Mouse (Mus musculus) liver, embryonic 15.5 days (tissue): ENCODE results near the gene Zzef1. TPM values are rescaled to one million over a fixed set of nuclear protein-coding genes. Genes with fewer than 3 reads are reported as not detected.
A peak's percentile ranks its signal among the peaks of the same experiment; 100 is the strongest.

Source experiments
- ATAC-seq: fragments of 200-750 bp; cut with Nextera tagmentation; 2 replicates; pipeline ENCODE4 v1.8.0; 2017; ENCODE audit warnings: moderate number of reproducible peaks, mild to moderate bottlenecking, moderate library complexity; ENCODE audit not compliant: insufficient read depth
- H3K27ac ChIP-seq: fragments of 300-500 bp; sonication (generic); replicated peaks from 2 replicates; pipeline ENCODE4 v1.5.1; 2015; ENCODE audit warnings: mild to moderate bottlenecking, inconsistent platforms
- H3K27me3 ChIP-seq: fragments of 300-500 bp; sonication (generic); 2 replicates; pipeline ENCODE4 v1.6.1; 2015; ENCODE audit warnings: mild to moderate bottlenecking, inconsistent platforms
- H3K36me3 ChIP-seq: fragments of 300-500 bp; sonication (generic); replicated peaks from 2 replicates; pipeline ENCODE4 v1.6.1; 2015; ENCODE audit warnings: moderate library complexity, mild to moderate bottlenecking, inconsistent platforms
- H3K4me1 ChIP-seq: fragments of 300-500 bp; sonication (generic); replicated peaks from 2 replicates; pipeline ENCODE4 v1.6.1; 2015; ENCODE audit warnings: inconsistent platforms
- H3K4me2 ChIP-seq: fragments of 300-500 bp; sonication (generic); 2 replicates; pipeline ENCODE4 v1.6.1; 2015; ENCODE audit warnings: moderate library complexity, mild to moderate bottlenecking, inconsistent platforms
- H3K4me3 ChIP-seq: fragments of 300-500 bp; sonication (generic); replicated peaks from 2 replicates; pipeline ENCODE4 v1.5.1; 2015; ENCODE audit warnings: mild to moderate bottlenecking, inconsistent platforms
- H3K9ac ChIP-seq: fragments of 300-500 bp; sonication (generic); 2 replicates; pipeline ENCODE4 v1.6.1; 2015; ENCODE audit warnings: moderate library complexity, mild to moderate bottlenecking, inconsistent platforms
- H3K9me3 ChIP-seq: fragments of 300-500 bp; sonication (generic); replicated peaks from 2 replicates; pipeline ENCODE4 v1.6.1; 2016; ENCODE audit warnings: inconsistent platforms
- WGBS: fragments of 180-500 bp; shearing (Covaris S2); methylation state at CpG from one replicate; pipeline ENCODE4 v1.1.7; 2015; ENCODE audit warnings: mixed read lengths; ENCODE audit not compliant: insufficient replicate concordance; 5-methylcytosine and 5-hydroxymethylcytosine counted together
- polyA plus RNA-seq: library from polyadenylated mRNA; unstranded; fragments of >200 nt; fragmentation: Nextera tagmentation; extraction: Ambion mirVana; gene quantifications from 2 replicates; pipeline ENCODE4 v1.2.1, GENCODE M21; 2015

Gene Zzef1
- polyA plus RNA-seq, 1 experiment from 2014 or later = 3.7 TPM

DNA sequence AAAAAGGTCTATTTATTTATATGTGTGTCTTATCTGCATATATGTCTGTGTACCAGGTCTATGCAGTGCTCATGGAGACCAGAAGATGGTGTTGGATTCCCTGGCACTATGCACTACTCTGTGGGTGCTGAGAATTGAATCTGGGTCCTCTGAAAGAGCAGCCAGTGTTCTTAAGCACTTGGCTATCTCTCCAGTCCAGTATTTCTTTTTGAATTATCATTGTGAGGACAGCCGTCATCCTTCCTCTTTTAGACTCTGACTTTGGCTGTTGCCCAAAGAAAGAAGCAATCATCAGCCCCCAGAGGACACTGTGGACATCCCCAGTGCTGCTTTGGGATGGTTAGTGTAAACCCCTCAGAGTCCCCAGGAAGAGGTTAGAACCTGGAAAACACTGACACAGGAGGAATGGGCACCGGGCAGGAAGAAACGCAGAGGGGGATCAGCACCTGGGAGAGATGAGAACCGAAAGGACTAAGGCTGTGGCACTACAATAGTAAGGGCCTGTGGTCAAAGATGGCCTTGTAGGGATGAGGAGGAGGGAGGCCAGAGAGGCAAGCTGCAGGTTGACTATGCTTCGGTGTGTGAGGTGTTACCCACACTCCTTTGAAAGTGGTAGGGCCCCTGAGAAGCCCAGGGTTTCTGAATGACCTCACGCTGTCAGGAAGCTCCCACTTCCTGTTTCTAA lies 150.0 kb downstream of the Zzef1 start:
- no peak for ATAC-seq
- Histone ChIP-seq H3K4me1 (peaks cover 21% of the 10 kb centered on the region), H3K4me3 (no peak overlapping the region), H3K36me3 (no peaks in the 10 kb centered on the region), H3K9me3 (0 out of 2 replicates have a peak, but pooled peaks cover 3% of the 10 kb centered on the region), H3K27me3 (no peaks in the 10 kb centered on the region; the same call in 1 of the 2 replicates), H3K9ac (no peak overlapping the region), H3K4me2 (peak overlapping the region; percentile 27), H3K27ac (no peak overlapping the region)
- 7% methylated on average over 6 of the region's 6 CpGs for WGBS

DNA sequence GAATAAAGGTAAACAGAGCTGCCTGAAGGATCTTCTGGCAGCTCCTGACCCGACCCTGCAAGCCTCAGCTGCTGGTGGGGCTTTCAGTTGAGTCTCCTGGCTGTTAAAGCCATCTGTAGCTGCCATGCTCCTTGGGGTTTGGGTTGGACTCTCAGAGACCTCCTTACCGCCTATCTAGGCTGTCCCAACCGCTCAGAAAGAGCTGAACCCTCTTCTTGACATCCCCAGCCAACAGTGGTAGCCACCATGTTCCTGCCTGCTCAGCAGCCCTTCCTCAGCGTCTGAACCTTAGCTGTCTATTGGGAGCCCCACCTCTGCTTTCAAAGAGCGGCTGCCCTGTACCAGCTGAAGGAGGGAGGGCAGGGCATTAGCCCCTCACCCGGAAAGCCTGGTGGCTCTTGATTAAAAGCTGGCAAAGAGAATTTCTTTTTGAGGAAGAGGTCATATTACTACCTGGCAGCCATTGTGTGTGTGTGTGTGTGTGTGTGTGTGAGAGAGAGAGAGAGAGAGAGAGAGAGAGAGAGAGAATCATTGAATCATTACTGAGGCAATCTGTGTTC lies 150.6 kb downstream of the Zzef1 start:
- H3K27ac ChIP-seq = no peak overlapping the region
- peaks cover 21% of the 10 kb centered on the region for H3K4me1 ChIP-seq
- H3K27me3 ChIP-seq = no peaks in the 10 kb centered on the region; the same call in 1 of the 2 replicates
- H3K36me3 ChIP-seq = no peaks in the 10 kb centered on the region
- peak overlapping the region; percentile 27 for H3K4me2 ChIP-seq
- WGBS = 9% methylated on average over 6 of the region's 6 CpGs
- 0 out of 2 replicates have a peak, but pooled peaks cover 3% of the 10 kb centered on the region for H3K9me3 ChIP-seq
- no peak for ATAC-seq
- no peak overlapping the region for H3K9ac ChIP-seq
- H3K4me3 ChIP-seq = no peak overlapping the region

- Histone ChIP-seq H3K9me3 (0 out of 2 replicates have a peak, but pooled peaks cover 3% of the 10 kb centered on the region), H3K4me2 (no peak overlapping the region), H3K4me1 (peaks cover 26% of the 10 kb centered on the region), H3K27ac (no peak overlapping the region), H3K36me3 (no peaks in the 10 kb centered on the region), H3K9ac (no peak overlapping the region), H3K4me3 (no peak overlapping the region), H3K27me3 (no peaks in the 10 kb centered on the region; the same call in 1 of the 2 replicates)
- WGBS = 64% methylated on average over 11 of the region's 11 CpGs
- ATAC-seq = no peak
Measured at GRCm38 (mm10) chr11:72947840-72948239, 151.8 kb downstream of the Zzef1 start.

DNA sequence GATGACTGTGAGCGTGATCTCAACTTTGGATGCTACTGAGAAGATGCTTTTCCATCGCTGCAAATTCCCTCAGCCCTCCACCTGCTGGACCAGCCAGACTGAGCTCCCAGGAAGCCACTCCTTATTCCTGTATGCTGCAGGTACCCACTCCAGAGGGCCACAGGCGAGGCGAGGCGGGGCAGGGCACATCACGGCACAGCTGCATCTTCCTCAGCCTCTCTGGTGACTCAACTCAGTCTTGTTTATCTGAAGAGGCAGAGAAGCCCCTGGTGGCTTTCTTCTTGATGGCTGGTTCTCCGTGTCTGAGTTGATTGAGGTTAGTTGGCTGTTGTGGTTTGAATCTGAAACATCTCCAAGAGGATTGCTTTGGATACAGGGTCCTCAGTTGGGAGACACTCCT lies 152.2 kb downstream of the Zzef1 start:
- no peak overlapping the region for H3K27ac ChIP-seq
- no peak for ATAC-seq
- 38% methylated on average over 7 of the region's 7 CpGs for WGBS

DNA sequence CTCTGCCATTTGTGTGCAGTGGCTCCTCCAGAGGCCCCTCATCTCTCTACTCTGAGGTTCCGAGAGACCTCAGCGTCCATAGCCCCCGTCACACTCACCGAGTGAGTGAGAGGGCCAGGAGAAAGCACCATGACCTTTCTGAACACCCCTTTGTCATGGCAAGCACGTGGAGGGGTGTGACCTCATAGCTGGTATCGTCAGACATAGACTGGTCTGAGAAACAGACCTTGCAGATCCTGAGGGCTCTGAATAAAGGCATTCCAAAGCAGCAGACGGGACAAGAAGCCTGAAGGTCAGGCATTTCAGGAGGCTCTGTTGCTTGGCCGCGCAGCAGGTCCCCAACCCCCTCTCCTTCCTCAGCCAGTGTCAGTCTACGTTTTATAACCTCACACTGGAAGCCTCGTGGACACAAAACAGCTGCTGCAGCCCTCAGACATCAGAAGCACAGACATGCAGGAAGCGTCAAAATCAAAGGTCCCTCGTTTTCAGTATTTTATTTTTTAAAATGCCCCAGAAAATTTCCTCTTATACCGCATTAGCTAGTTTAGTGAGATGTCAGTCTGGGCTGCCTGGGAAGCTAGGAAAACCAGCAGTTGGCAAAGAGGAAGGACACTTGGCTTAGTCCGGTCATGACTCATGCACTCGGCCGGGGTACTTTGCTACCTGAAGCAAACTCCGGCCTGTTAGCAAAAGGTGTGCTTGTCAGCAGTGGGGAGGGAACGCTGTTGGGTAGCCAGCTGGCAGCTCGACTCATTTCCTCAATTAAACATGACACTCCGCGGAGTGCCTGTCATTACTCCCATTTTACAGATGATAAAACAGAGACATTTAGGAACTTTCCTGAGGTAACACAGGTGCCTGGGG lies 155.3 kb downstream of the Zzef1 start:
- no peaks in the 10 kb centered on the region; the same call in 1 of the 2 replicates for H3K27me3 ChIP-seq
- H3K9me3 ChIP-seq = 0 out of 2 replicates have a peak, but pooled peaks cover 3% of the 10 kb centered on the region
- no peak overlapping the region for H3K27ac ChIP-seq
- no peaks in the 10 kb centered on the region for H3K36me3 ChIP-seq
- no peak overlapping the region for H3K4me2 ChIP-seq
- ATAC-seq = no peak
- H3K4me3 ChIP-seq = no peak overlapping the region
- H3K9ac ChIP-seq = no peak overlapping the region
- peaks cover 25% of the 10 kb centered on the region for H3K4me1 ChIP-seq
- WGBS = 40% methylated on average over 22 of the region's 22 CpGs

More for the DNA sequence above, 152.2 kb downstream of the Zzef1 start:
- Histone ChIP-seq H3K27me3 (no peaks in the 10 kb centered on the region; the same call in 1 of the 2 replicates), H3K9me3 (0 out of 2 replicates have a peak, but pooled peaks cover 3% of the 10 kb centered on the region), H3K4me1 (peaks cover 29% of the 10 kb centered on the region), H3K4me2 (no peak overlapping the region), H3K4me3 (no peak overlapping the region), H3K36me3 (no peaks in the 10 kb centered on the region), H3K9ac (no peak overlapping the region)

DNA sequence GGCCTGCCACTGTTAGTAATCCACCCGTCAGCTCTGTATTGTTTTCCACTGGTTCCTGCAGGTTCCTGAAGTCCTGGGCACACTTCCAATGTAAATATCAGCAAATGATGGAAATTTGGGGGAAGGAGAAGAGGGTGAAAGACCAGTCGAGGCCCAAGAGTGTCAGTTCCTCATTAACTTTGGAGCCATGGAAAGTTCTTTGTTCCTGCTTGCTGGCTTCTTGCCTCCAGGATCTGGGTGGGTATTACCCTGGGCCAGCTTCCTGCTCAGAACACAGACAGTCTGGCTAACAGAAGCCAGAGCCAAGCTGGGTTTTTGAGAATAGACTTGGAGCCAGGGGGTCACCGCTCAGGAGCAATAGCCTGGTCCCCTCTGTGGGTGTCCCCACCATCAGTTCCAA lies 156.2 kb downstream of the Zzef1 start:
- H3K36me3 ChIP-seq = no peaks in the 10 kb centered on the region
- no peak for ATAC-seq
- peaks cover 22% of the 10 kb centered on the region for H3K4me1 ChIP-seq
- H3K4me3 ChIP-seq = no peak overlapping the region
- H3K9ac ChIP-seq = no peak overlapping the region
- WGBS = 44% methylated on average over 3 of the region's 3 CpGs
- H3K27ac ChIP-seq = no peak overlapping the region
- 0 out of 2 replicates have a peak, but pooled peaks cover 3% of the 10 kb centered on the region for H3K9me3 ChIP-seq
- no peaks in the 10 kb centered on the region; the same call in 1 of the 2 replicates for H3K27me3 ChIP-seq
- H3K4me2 ChIP-seq = no peak overlapping the region

- H3K4me3 ChIP-seq = no peak overlapping the region
- H3K4me1 ChIP-seq = peaks cover 24% of the 10 kb centered on the region
- H3K27ac ChIP-seq = no peak overlapping the region
- 0 out of 2 replicates have a peak, but pooled peaks cover 3% of the 10 kb centered on the region for H3K9me3 ChIP-seq
- H3K36me3 ChIP-seq = no peaks in the 10 kb centered on the region
- no peaks in the 10 kb centered on the region; the same call in 1 of the 2 replicates for H3K27me3 ChIP-seq
- ATAC-seq = no peak
- H3K4me2 ChIP-seq = no peak overlapping the region
- no peak overlapping the region for H3K9ac ChIP-seq
- 68% methylated on average over 6 of the region's 6 CpGs for WGBS
Measured at GRCm38 (mm10) chr11:72952697-72953096, 156.7 kb downstream of the Zzef1 start.

- 0 out of 2 replicates have a peak, but pooled peaks cover 3% of the 10 kb centered on the region for H3K9me3 ChIP-seq
- H3K36me3 ChIP-seq = no peaks in the 10 kb centered on the region
- H3K4me1 ChIP-seq = peaks cover 24% of the 10 kb centered on the region
- no peak overlapping the region for H3K9ac ChIP-seq
- no peak overlapping the region for H3K4me3 ChIP-seq
- no peak overlapping the region for H3K4me2 ChIP-seq
- H3K27ac ChIP-seq = no peak overlapping the region
- H3K27me3 ChIP-seq = no peaks in the 10 kb centered on the region
- WGBS = 59% methylated on average over 1 of the region's 1 CpGs
- ATAC-seq = no peak
Measured at GRCm38 (mm10) chr11:72953116-72953439, 157.1 kb downstream of the Zzef1 start.

GRCm38 (mm10) chr11:72953440-72954151 lies 157.6 kb downstream of the Zzef1 start:
- Histone ChIP-seq H3K36me3 (no peaks in the 10 kb centered on the region), H3K9ac (no peak overlapping the region), H3K4me3 (no peak overlapping the region), H3K4me1 (peaks cover 24% of the 10 kb centered on the region), H3K4me2 (no peak overlapping the region), H3K9me3 (0 out of 2 replicates have a peak, but pooled peaks cover 3% of the 10 kb centered on the region), H3K27me3 (no peaks in the 10 kb centered on the region), H3K27ac (no peak overlapping the region)
- 57% methylated on average over 4 of the region's 4 CpGs for WGBS
- ATAC-seq = no peak

- no peak overlapping the region for H3K4me2 ChIP-seq
- no peak overlapping the region for H3K27ac ChIP-seq
- H3K4me3 ChIP-seq = no peak overlapping the region
- WGBS = 54% methylated on average over 4 of the region's 4 CpGs
- H3K9me3 ChIP-seq = 0 out of 2 replicates have a peak, but pooled peaks cover 3% of the 10 kb centered on the region
- no peaks in the 10 kb centered on the region for H3K36me3 ChIP-seq
- ATAC-seq = no peak
- peaks cover 4% of the 10 kb centered on the region; the same call in 1 of the 2 replicates for H3K27me3 ChIP-seq
- no peak overlapping the region for H3K9ac ChIP-seq
- peaks cover 24% of the 10 kb centered on the region for H3K4me1 ChIP-seq
Measured at GRCm38 (mm10) chr11:72954216-72954615, 158.2 kb downstream of the Zzef1 start.
